Mouse (Mus musculus) A20 (cell line): Measurements from ENCODE around the gene Gm21812.
"Not testable (repeated sequence)": the region's sequence is repeated elsewhere in the genome, so short reads cannot be mapped to it uniquely, and the experiment has no call there.

ENCODE experiments used
- DNase-seq: peaks from one replicate; pipeline ENCODE4 v3.0.0-alpha.2; 2011; ENCODE audit warnings: low read depth, low spot score

The Gm21812 gene

GRCm38 (mm10) chrY:9347084-9347483, at the start of gene Gm21812:
Gm21812 (minus strand) TSS chrY:9347184.
- DNase-seq: not testable (repeated sequence)
